Mouse (Mus musculus) small intestine, adult 2 months (tissue): ENCODE data around the gene Gm281. TPM values are rescaled to one million over a fixed set of nuclear protein-coding genes. Genes with fewer than 3 reads are reported as not detected.

Source experiments
- H3K27ac ChIP-seq: fragments of 200-500 bp; 2 replicates; pipeline ENCODE4 v1.5.1; 2012; ENCODE audit warnings: low read depth, low read length, control low read depth, inconsistent platforms; ENCODE audit not compliant: insufficient read depth
- H3K27me3 ChIP-seq: fragments of 200-500 bp; 2 replicates; pipeline ENCODE4 v1.6.1; 2012; ENCODE audit warnings: mild to moderate bottlenecking, moderate library complexity, low read length, inconsistent platforms; ENCODE audit not compliant: control insufficient read depth, insufficient read depth
- H3K36me3 ChIP-seq: fragments of 200-500 bp; 2 replicates; pipeline ENCODE4 v1.6.1; 2012; ENCODE audit warnings: mild to moderate bottlenecking, low read length, control low read depth, inconsistent platforms; ENCODE audit not compliant: control insufficient read depth, insufficient read depth
- H3K4me1 ChIP-seq: fragments of 200-500 bp; 2 replicates; pipeline ENCODE4 v1.6.1; 2012; ENCODE audit warnings: low read length, inconsistent platforms, mixed read lengths; ENCODE audit not compliant: control insufficient read depth, insufficient read depth, insufficient read length
- H3K4me3 ChIP-seq: fragments of 200-500 bp; 2 replicates; pipeline ENCODE4 v1.5.1; 2012; ENCODE audit warnings: low read depth, mild to moderate bottlenecking, control low read depth, inconsistent platforms, low read length, moderate library complexity
- CTCF ChIP-seq: fragments of 200-500 bp; IDR thresholded peaks from 2 replicates; pipeline ENCODE4 v1.5.1; 2012; ENCODE audit warnings: low read depth, mild to moderate bottlenecking, control low read depth, inconsistent platforms, low read length, moderate library complexity, mixed read lengths; ENCODE audit not compliant: insufficient replicate concordance, insufficient read length; ENCODE audit errors: extremely low read depth
- POLR2A ChIP-seq: fragments of 200-500 bp; IDR thresholded peaks from 2 replicates; pipeline ENCODE4 v1.6.1; 2012; ENCODE audit warnings: low read depth, mild to moderate bottlenecking, control low read depth, inconsistent platforms, low read length, moderate library complexity
- WGBS: fragments of 180-500 bp; shearing (Covaris S2); methylation state at CpG from one replicate; pipeline ENCODE4 v1.1.7; 2018; 5-methylcytosine and 5-hydroxymethylcytosine counted together
- polyA plus RNA-seq: library from polyadenylated mRNA; depleted of rRNA; stranded (reverse); fragments of >200 nt; gene quantifications from 2 replicates; pipeline ENCODE4 v1.2.3, GENCODE M21; 2012

The Gm281 gene
- polyA plus RNA-seq, 1 experiment, result not detected

DNA sequence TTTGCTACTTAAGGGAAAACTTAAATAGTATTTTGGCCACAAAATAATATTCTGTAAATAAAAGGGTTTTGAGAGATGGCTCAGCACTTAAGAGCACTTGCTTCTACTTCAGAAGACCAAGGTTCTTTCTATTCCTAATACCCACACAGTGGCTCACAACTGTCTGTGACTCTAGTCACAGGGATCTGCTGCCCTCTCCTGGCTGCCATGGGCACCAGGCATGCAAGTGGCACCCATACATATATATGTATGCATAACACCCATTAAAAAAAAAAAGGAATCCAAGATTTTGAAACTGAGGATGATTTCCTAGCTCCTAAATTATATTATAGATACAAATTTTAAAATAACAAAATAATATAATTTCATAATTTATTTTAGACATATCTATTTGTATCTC lies 36.1 kb upstream of the Gm281 start:
- no peaks in the 10 kb centered on the region for H3K4me1 ChIP-seq
- H3K27ac ChIP-seq, result no peak overlapping the region
- no peak overlapping the region for H3K4me3 ChIP-seq
- TF ChIP-seq POLR2A (no peak), CTCF (peak; percentile 72; the same call in 1 of the 2 replicates)
- H3K36me3 ChIP-seq, result peaks cover 44% of the 10 kb centered on the region
- H3K27me3 ChIP-seq, result no peaks in the 10 kb centered on the region

DNA sequence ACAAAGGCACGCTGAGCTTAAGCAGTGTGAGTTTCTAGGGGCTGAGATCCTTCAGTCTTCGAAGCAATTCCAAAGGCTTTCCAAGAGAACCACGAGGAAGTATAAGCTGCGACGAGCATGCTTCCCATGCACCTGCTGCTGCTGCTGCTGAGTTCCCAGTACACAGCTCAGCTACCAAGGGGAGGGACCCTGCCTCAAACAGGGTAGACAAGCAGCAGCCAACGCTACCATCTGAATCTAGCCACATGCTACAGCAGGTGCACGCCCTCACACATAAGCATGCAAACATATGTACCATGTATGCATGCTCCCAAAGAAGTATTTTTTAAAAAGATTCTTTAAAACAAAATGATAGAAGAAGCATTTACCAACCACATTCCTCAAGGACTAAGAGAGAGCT lies 34.1 kb upstream of the Gm281 start:
- H3K36me3 ChIP-seq, result peaks cover 41% of the 10 kb centered on the region
- TF ChIP-seq POLR2A (no peak), CTCF (no peak)
- no peaks in the 10 kb centered on the region for H3K27me3 ChIP-seq
- no peaks in the 10 kb centered on the region for H3K4me1 ChIP-seq
- H3K4me3 ChIP-seq, result no peak overlapping the region
- WGBS, result 87% methylated on average over 7 of the region's 7 CpGs
- no peak overlapping the region for H3K27ac ChIP-seq

DNA sequence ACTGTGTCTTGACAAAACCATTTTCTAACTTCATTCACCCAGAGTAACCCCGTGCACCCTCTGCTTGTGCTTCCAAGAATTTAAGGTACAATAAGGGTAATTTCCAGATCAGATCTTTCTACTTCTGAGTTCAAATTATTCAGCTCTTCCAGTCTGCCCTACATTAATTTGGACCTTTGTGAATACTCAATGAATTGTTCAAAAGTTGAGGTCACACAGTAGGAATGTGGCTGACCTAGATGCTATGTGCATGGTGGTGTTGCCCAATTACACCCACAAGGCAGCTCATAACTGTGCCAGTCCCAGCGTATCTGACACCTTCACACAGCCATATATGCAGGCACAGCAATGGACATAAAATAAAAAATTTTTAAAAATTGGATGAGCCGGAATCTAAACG lies 30.4 kb upstream of the Gm281 start:
- WGBS, result 93% methylated on average over 4 of the region's 4 CpGs
- Histone ChIP-seq H3K27ac (no peak overlapping the region), H3K4me3 (no peak overlapping the region), H3K27me3 (no peaks in the 10 kb centered on the region), H3K36me3 (peaks cover 22% of the 10 kb centered on the region), H3K4me1 (no peaks in the 10 kb centered on the region)
- TF ChIP-seq POLR2A (no peak), CTCF (no peak)

DNA sequence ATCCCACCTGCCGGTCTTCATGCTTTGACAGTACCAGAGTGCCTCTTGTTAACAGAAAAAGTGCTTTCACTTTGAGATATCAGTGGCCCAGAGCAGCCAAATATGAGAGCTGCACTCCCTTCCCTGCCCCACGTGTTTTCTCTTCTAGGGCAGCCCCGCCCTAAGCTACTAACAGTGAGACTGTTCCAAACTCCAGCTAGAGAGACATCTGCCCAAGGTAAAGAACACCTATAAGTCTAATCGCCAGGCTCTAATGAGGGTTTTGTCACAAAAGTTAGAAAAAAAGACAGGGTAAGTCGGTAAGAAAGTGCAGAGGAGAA lies 19.7 kb upstream of the Gm281 start:
- Histone ChIP-seq H3K27me3 (no peaks in the 10 kb centered on the region), H3K4me1 (peaks cover 4% of the 10 kb centered on the region; the same call in 1 of the 2 replicates), H3K4me3 (peak overlapping the region; percentile 49; the same call in 1 of the 2 replicates), H3K27ac (no peak overlapping the region), H3K36me3 (no peaks in the 10 kb centered on the region)
- TF ChIP-seq POLR2A (no peak), CTCF (no peak)
- WGBS, result 24% methylated on average over 5 of the region's 5 CpGs

GRCm38 (mm10) chr14:13933290-13934051 lies 19.2 kb upstream of the Gm281 start:
- Histone ChIP-seq H3K27me3 (no peaks in the 10 kb centered on the region), H3K4me1 (peaks cover 4% of the 10 kb centered on the region; the same call in 1 of the 2 replicates), H3K36me3 (no peaks in the 10 kb centered on the region), H3K27ac (no peak overlapping the region), H3K4me3 (peak overlapping the region; percentile 49)
- no peak for TF ChIP-seq POLR2A
- no peak for TF ChIP-seq CTCF
- WGBS, result 47% methylated on average over 31 of the region's 31 CpGs

DNA sequence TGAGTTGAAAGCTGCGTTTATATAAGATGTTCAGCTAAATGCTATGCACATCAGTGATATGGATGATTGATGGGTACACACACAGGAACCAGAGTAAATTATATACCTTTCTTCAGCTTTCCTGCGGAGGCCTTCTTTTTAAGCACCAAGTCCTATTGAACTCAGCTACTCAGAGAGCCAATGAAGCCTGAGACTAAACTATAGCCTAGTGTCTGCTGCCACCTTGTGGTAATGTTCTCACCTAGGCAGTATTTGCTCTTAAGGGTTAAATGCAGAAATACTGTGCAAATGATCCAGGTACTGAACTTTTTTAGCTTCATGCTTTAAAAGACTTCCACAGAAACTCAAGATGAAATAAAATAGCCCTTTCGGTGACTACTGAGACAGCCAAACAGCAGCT lies 3.4 kb upstream of the Gm281 start:
- 32% methylated on average over 3 of the region's 3 CpGs for WGBS
- no peaks in the 10 kb centered on the region for H3K4me1 ChIP-seq
- TF ChIP-seq CTCF, result peak; percentile 33; the same call in 1 of the 2 replicates
- no peak for TF ChIP-seq POLR2A
- no peaks in the 10 kb centered on the region for H3K27me3 ChIP-seq
- H3K4me3 ChIP-seq, result no peak overlapping the region
- H3K27ac ChIP-seq, result no peak overlapping the region
- no peaks in the 10 kb centered on the region for H3K36me3 ChIP-seq

DNA sequence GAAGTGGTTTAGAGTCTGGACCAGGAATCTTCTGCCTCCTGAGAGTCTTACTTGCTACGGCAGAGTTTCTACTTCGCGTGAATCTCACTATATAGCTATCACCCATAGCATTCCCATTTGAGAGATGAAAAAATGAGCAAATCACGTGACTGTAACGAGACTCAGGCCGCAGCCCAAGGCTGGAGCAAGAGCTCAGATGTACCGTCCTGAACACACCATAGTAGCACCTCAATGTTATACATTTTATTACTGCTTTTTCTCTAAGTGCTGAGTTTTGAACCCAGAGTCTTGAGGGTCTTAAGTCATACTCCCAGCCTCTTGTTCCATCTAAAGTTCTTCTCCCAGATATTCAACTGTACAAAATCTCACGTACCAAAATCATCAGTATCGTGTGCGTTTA lies 2.9 kb upstream of the Gm281 start:
- Histone ChIP-seq H3K36me3 (no peaks in the 10 kb centered on the region), H3K27ac (no peak overlapping the region), H3K4me3 (no peak overlapping the region), H3K27me3 (no peaks in the 10 kb centered on the region), H3K4me1 (no peaks in the 10 kb centered on the region)
- 86% methylated on average over 10 of the region's 10 CpGs for WGBS
- TF ChIP-seq POLR2A, result no peak
- TF ChIP-seq CTCF, result no peak
